Mouse (Mus musculus): Measurements from ENCODE around the gene Pnliprp2. TPM values are rescaled to one million over a fixed set of nuclear protein-coding genes. Genes with fewer than 3 reads are reported as not detected.

The Pnliprp2 gene
- polyA plus RNA-seq, 1 experiment from 2014 or later: not detected

- H3K27me3 ChIP-seq: no peaks in the 10 kb centered on the region
- H3K36me3 ChIP-seq: no peaks in the 10 kb centered on the region
- H3K27ac ChIP-seq (replicated peaks): no peak overlapping the region
- 64% methylated on average over 2 of the region's 2 CpGs for WGBS
- no peak for ATAC-seq (ENCODE audit: low FRiP score, low read depth)
- H3K4me1 ChIP-seq (replicated peaks): no peaks in the 10 kb centered on the region
- no peak overlapping the region for H3K4me3 ChIP-seq
- no peak overlapping the region for H3K9ac ChIP-seq
- H3K4me2 ChIP-seq: no peak overlapping the region
- no peaks in the 10 kb centered on the region for H3K9me3 ChIP-seq
Observed at GRCm38 (mm10) chr19:58751504-58751903, 8.0 kb upstream of the Pnliprp2 start.

- Histone ChIP-seq H3K4me1 (replicated peaks) (peaks cover 4% of the 10 kb centered on the region), H3K9me3 (no peaks in the 10 kb centered on the region), H3K36me3 (no peaks in the 10 kb centered on the region), H3K9ac (no peak overlapping the region), H3K4me2 (no peak overlapping the region), H3K4me3 (no peak overlapping the region), H3K27me3 (peaks cover 3% of the 10 kb centered on the region; the same call in 1 of the 2 replicates), H3K27ac (replicated peaks) (no peak overlapping the region)
- ATAC-seq (ENCODE audit: low FRiP score, low read depth): no peak
- 92% methylated on average over 4 of the region's 4 CpGs for WGBS
Observed at GRCm38 (mm10) chr19:58758871-58759270, 648 bp upstream of the Pnliprp2 start.

DNA sequence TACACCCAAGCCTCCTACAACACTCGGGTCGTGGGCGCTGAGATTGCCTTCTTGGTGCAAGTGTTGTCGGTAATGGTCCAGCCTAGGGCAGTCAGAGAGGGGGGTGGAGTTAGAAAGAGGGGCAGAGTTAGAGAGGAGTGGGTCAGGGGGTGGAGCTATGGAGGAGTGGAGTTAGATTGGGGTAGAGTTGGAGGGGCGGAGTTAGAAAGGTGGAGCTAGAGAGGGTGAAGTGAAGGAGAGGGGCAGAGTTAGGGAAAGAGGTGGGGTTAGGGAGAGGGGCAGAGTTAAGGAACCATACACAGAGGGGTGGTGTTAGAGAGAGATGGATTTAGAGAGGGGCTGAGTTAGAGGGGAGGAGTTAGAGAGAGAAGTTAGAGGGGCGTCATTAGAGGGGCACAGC is 2.8 kb downstream of the Pnliprp2 start:
- ATAC-seq (ENCODE audit: low FRiP score, low read depth): peak; percentile 63; the same call in 1 of the 2 replicates
- Histone ChIP-seq H3K9ac (no peak overlapping the region), H3K4me3 (no peak overlapping the region), H3K4me1 (replicated peaks) (peaks cover 4% of the 10 kb centered on the region), H3K4me2 (no peak overlapping the region), H3K36me3 (no peaks in the 10 kb centered on the region), H3K9me3 (no peaks in the 10 kb centered on the region), H3K27ac (replicated peaks) (no peak overlapping the region), H3K27me3 (peaks cover 7% of the 10 kb centered on the region; the same call in 1 of the 2 replicates)
- WGBS: 23% methylated on average over 6 of the region's 6 CpGs

GRCm38 (mm10) chr19:58762848-58763541 is 3.5 kb downstream of the Pnliprp2 start:
- ATAC-seq (ENCODE audit: low FRiP score, low read depth): peak; percentile 88
- Histone ChIP-seq H3K4me3 (no peak overlapping the region), H3K4me1 (replicated peaks) (peaks cover 8% of the 10 kb centered on the region), H3K4me2 (peak overlapping the region; percentile 34), H3K9ac (no peak overlapping the region), H3K27ac (replicated peaks) (no peak overlapping the region), H3K36me3 (no peaks in the 10 kb centered on the region), H3K9me3 (no peaks in the 10 kb centered on the region), H3K27me3 (peaks cover 7% of the 10 kb centered on the region; the same call in 1 of the 2 replicates)
- WGBS: 12% methylated on average over 12 of the region's 12 CpGs

DNA sequence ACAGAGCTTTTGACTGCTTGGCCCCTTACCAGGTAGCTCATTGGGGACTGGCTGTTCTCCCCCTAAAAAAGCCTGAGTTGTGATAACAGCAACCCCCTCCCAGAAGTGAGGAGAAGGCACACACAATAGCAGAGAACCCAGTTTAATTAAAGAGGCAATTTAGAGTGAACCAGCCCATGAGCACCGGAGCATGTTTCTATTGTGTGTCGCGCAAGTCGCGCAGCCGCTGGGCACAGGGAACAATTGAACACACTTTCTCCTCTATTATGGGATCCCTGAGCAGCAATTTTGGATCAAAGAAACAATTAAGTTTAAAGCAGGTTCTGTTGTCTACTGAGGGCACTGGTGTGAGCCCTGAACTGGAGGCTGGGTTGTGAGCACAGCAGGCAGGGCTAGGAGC is 7.8 kb downstream of the Pnliprp2 start:
- WGBS: 18% methylated on average over 6 of the region's 6 CpGs
- no peak for ATAC-seq (ENCODE audit: low FRiP score, low read depth)

GRCm38 (mm10) chr19:58776461-58776860 is 16.9 kb downstream of the Pnliprp2 start:
- Histone ChIP-seq H3K36me3 (no peaks in the 10 kb centered on the region), H3K9me3 (no peaks in the 10 kb centered on the region), H3K27me3 (no peaks in the 10 kb centered on the region), H3K4me1 (replicated peaks) (peaks cover 5% of the 10 kb centered on the region), H3K4me3 (no peak overlapping the region), H3K4me2 (no peak overlapping the region), H3K27ac (replicated peaks) (no peak overlapping the region), H3K9ac (no peak overlapping the region)
- ATAC-seq (ENCODE audit: low FRiP score, low read depth): no peak
- WGBS: 85% methylated on average over 5 of the region's 5 CpGs

More for the DNA sequence above, 7.8 kb downstream of the Pnliprp2 start:
- H3K9ac ChIP-seq: no peak overlapping the region
- H3K4me1 ChIP-seq (replicated peaks): peaks cover 8% of the 10 kb centered on the region
- H3K4me3 ChIP-seq: no peak overlapping the region
- H3K27ac ChIP-seq (replicated peaks): no peak overlapping the region
- H3K27me3 ChIP-seq: peaks cover 7% of the 10 kb centered on the region; the same call in 1 of the 2 replicates
- no peaks in the 10 kb centered on the region for H3K36me3 ChIP-seq
- H3K4me2 ChIP-seq: no peak overlapping the region
- H3K9me3 ChIP-seq: no peaks in the 10 kb centered on the region

- no peak overlapping the region for H3K4me3 ChIP-seq
- no peak for ATAC-seq (ENCODE audit: low FRiP score, low read depth)
- H3K9me3 ChIP-seq: no peaks in the 10 kb centered on the region
- no peak overlapping the region for H3K9ac ChIP-seq
- no peaks in the 10 kb centered on the region for H3K27me3 ChIP-seq
- H3K27ac ChIP-seq (replicated peaks): 0 out of 2 replicates have a peak overlapping the region, but pooled peaks have one; percentile 31
- H3K36me3 ChIP-seq: no peaks in the 10 kb centered on the region
- 22% methylated on average over 4 of the region's 4 CpGs for WGBS
- no peak overlapping the region for H3K4me2 ChIP-seq
- H3K4me1 ChIP-seq (replicated peaks): peaks cover 22% of the 10 kb centered on the region
Observed at GRCm38 (mm10) chr19:58781566-58781965, 22.0 kb downstream of the Pnliprp2 start.

DNA sequence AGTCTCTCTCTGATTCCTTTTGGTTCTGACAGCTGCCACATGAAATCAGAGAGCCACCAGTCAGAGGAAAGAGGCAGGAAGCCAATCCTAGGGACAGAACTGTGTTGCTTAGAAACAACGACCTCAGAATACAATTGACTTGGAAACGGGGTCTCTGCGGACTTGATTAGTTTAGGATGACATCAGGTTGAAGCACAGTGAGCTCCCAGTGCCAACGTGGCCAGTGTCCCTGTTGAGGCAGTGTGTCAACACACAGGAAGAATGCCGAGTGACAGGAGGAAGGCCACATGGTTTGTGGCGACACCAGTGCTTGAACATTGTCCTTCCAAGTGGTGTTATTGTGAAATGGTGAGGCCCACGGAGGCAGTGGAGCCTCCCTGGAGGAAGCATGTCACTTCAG is 24.4 kb downstream of the Pnliprp2 start:
- WGBS: 24% methylated on average over 7 of the region's 7 CpGs
- Histone ChIP-seq H3K9ac (no peak overlapping the region), H3K4me3 (no peak overlapping the region), H3K27me3 (no peaks in the 10 kb centered on the region), H3K4me2 (no peak overlapping the region), H3K4me1 (replicated peaks) (peaks cover 26% of the 10 kb centered on the region), H3K27ac (replicated peaks) (peak overlapping the region; percentile 49; the same call in 1 of the 2 replicates), H3K9me3 (no peaks in the 10 kb centered on the region), H3K36me3 (no peaks in the 10 kb centered on the region)
- peak; percentile 67; the same call in 1 of the 2 replicates for ATAC-seq (ENCODE audit: low FRiP score, low read depth)

- Histone ChIP-seq H3K36me3 (no peaks in the 10 kb centered on the region), H3K27me3 (no peaks in the 10 kb centered on the region), H3K27ac (replicated peaks) (peak overlapping the region; percentile 22; the same call in 1 of the 2 replicates), H3K4me1 (replicated peaks) (peaks cover 6% of the 10 kb centered on the region), H3K9me3 (no peaks in the 10 kb centered on the region), H3K4me2 (no peak overlapping the region), H3K4me3 (no peak overlapping the region), H3K9ac (no peak overlapping the region)
- peak; percentile 40; the same call in 1 of the 2 replicates for ATAC-seq (ENCODE audit: low FRiP score, low read depth)
- 61% methylated on average over 11 of the region's 11 CpGs for WGBS
Observed at GRCm38 (mm10) chr19:58789194-58789593, 29.7 kb downstream of the Pnliprp2 start.

DNA sequence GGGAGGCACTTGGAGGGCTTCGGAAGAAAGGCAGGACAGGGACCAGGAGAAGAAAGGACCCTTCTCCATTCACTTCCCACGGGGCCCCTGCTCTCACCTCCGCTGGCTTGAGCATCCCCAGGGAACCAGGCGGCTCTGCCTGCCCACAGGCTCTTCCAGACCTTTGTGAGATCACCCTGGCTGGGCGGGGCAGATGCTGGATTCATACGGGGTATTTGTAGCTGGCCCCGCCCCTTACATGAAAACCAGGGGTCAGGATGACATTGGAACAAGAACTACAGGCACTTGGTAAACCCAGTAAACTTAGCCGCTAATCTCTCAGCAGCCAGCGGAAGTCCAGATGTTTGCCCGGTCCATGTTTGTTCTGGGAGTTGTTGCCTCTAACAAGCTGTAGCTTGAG is 34.8 kb downstream of the Pnliprp2 start, which contains the start of gene 1700019N19Rik:
Gene 1700019N19Rik, minus strand, starts transcription at position 178 of the 400 bp plus-strand sequence.
- Histone ChIP-seq H3K4me1 (replicated peaks) (no peaks in the 10 kb centered on the region), H3K9me3 (no peaks in the 10 kb centered on the region), H3K27ac (replicated peaks) (no peak within 1 kb of the TSS), H3K9ac (no peak within 1 kb of the TSS), H3K4me2 (no peak within 1 kb of the TSS), H3K27me3 (no peaks in the 10 kb centered on the region), H3K36me3 (peaks cover 19% of the 10 kb centered on the region), H3K4me3 (no peak within 1 kb of the TSS)
- WGBS: 44% methylated on average over 10 of the region's 10 CpGs
- ATAC-seq (ENCODE audit: low FRiP score, low read depth): no peak

- Histone ChIP-seq H3K27me3 (no peaks in the 10 kb centered on the region), H3K27ac (replicated peaks) (no peak overlapping the region), H3K9ac (no peak overlapping the region), H3K4me3 (no peak overlapping the region), H3K9me3 (no peaks in the 10 kb centered on the region), H3K36me3 (peaks cover 28% of the 10 kb centered on the region), H3K4me1 (replicated peaks) (no peaks in the 10 kb centered on the region), H3K4me2 (no peak overlapping the region)
- 67% methylated on average over 12 of the region's 12 CpGs for WGBS
- ATAC-seq (ENCODE audit: low FRiP score, low read depth): peak; percentile 32; the same call in 1 of the 2 replicates
Observed at GRCm38 (mm10) chr19:58795114-58795669, 35.7 kb downstream of the Pnliprp2 start.

GRCm38 (mm10) chr19:58805191-58805779 is 45.8 kb downstream of the Pnliprp2 start:
- no peak overlapping the region for H3K4me2 ChIP-seq
- no peak for ATAC-seq (ENCODE audit: low FRiP score, low read depth)
- no peaks in the 10 kb centered on the region for H3K9me3 ChIP-seq
- H3K4me1 ChIP-seq (replicated peaks): no peaks in the 10 kb centered on the region
- H3K27me3 ChIP-seq: no peaks in the 10 kb centered on the region
- H3K27ac ChIP-seq (replicated peaks): no peak overlapping the region
- no peak overlapping the region for H3K4me3 ChIP-seq
- WGBS: 83% methylated on average over 9 of the region's 9 CpGs
- H3K9ac ChIP-seq: no peak overlapping the region
- H3K36me3 ChIP-seq: peaks cover 26% of the 10 kb centered on the region; the same call in 1 of the 2 replicates
